Mouse (Mus musculus) Muller cell, postnatal 12 days (primary cell): ENCODE results near the gene Tas2r110.

Experiments used
- DNase-seq: peaks from one replicate; pipeline ENCODE4 v3.0.0-alpha.2; 2015; ENCODE audit errors: inconsistent ontology term

Gene Tas2r110

GRCm38 (mm10) chr6:132867708-132868107 lies at the start of gene Tas2r110:
Gene Tas2r110 (plus strand): TSS chr6:132868008.
- DNase-seq: no peak

GRCm38 (mm10) chr6:132846842-132847241 lies 21.0 kb upstream of the Tas2r110 start, which contains the start of gene Tas2r123:
Gene Tas2r123 (plus strand): TSS chr6:132847142.
- DNase-seq: no peak

GRCm38 (mm10) chr6:132855138-132855537 lies 12.7 kb upstream of the Tas2r110 start, which contains the start of gene Tas2r116:
Gene Tas2r116 (plus strand): TSS chr6:132855438.
- no peak for DNase-seq

GRCm38 (mm10) chr6:132892711-132893110 lies 24.9 kb downstream of the Tas2r110 start, which contains the start of gene Tas2r113:
Gene Tas2r113 (plus strand): TSS chr6:132893011.
- DNase-seq: no peak

- no peak for DNase-seq
Observed at GRCm38 (mm10) chr6:132909351-132909750, 41.5 kb downstream of the Tas2r110 start, which contains the start of gene Tas2r125. Gene Tas2r125 (plus strand): TSS chr6:132909651.
